Mouse (Mus musculus): ENCODE results near the gene Ide.

DNA sequence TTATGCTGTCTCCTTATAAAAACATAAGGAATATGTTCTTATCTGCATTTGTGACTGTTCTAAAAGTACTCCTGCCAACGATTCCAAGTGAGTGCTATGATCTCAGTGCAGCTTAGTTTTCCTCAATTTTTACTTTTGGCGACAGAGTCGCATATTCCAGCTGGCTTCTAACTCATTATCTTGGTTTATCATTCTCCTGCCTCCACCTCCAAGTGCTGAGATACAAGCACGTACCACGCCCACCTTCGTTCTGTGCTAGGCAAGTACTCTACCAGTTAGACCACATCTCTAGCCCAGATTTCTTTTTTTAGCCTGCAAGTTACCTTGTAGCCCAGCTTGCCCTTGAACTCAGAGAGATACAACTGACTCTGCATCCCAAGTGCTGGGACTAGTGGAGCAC, 54.5 kb downstream of the Ide start:
- TF ChIP-seq CTCF (IDR thresholded peaks at IDR 0.05; ENCODE audit: extremely low read depth, insufficient read depth, low read length) (no peak), POLR2A (IDR thresholded peaks at IDR 0.05; ENCODE audit: extremely low read depth, insufficient read depth, low read length) (no peak)

Measured in cortical plate, adult 2 months (tissue).